Mouse (Mus musculus) erythroid progenitor cell, adult 5-6 weeks (primary cell): Measurements from ENCODE around the gene Trmt1l. TPM values are rescaled to one million over a fixed set of nuclear protein-coding genes. Genes with fewer than 3 reads are reported as not detected.
"Not testable (repeated sequence)": the region's sequence is repeated elsewhere in the genome, so short reads cannot be mapped to it uniquely, and the experiment has no call there.

Experiments
- ATAC-seq: replicated peaks from 2 replicates; pipeline ENCODE4 v1.8.0; 2016; ENCODE audit warnings: moderate number of reproducible peaks, mild to moderate bottlenecking, moderate TSS enrichment, inconsistent platforms; ENCODE audit not compliant: poor library complexity, low FRiP score, severe bottlenecking
- total RNA-seq, 2 experiments: library from RNA; stranded (forward) in 1 of 2; stranded (reverse) in 1 of 2; fragments of 150-400 nt in 1 of 2; fragments of 186-747, 209-891 nt in 1 of 2; gene quantifications; 2 replicates each; pipeline versions ENCODE4 v1.2.3 to v1.2.4; 2015 to 2017; ENCODE audit warnings: low replicate concordance in 2 of 2

The Trmt1l gene
- total RNA-seq (2015; ENCODE audit: low replicate concordance): 23.8 and 27.7 TPM in 2 replicates
- 19.1 and 20.2 TPM in 2 replicates for total RNA-seq (2017; ENCODE audit: low replicate concordance)

- peak; percentile 93 for ATAC-seq
These were observed at the start of gene Trmt1l, which contains the start of gene Swt1 for GRCm38 (mm10) chr1:151428263-151429221. Trmt1l (plus strand) TSS chr1:151428542. Swt1 (minus strand) TSS chr1:151428455.

- ATAC-seq: no peak
These were observed 38.3 kb upstream of the Trmt1l start for GRCm38 (mm10) chr1:151390029-151390428.

GRCm38 (mm10) chr1:151409827-151410226 is 18.5 kb upstream of the Trmt1l start:
- ATAC-seq: no peak

- ATAC-seq: no peak
These were observed 6.2 kb upstream of the Trmt1l start for GRCm38 (mm10) chr1:151422178-151422577.

- ATAC-seq: no peak
These were observed 1.3 kb upstream of the Trmt1l start for GRCm38 (mm10) chr1:151426947-151427600.

- ATAC-seq: no peak; the same call in 1 of the 2 replicates
These were observed 467 bp upstream of the Trmt1l start for GRCm38 (mm10) chr1:151427888-151428262.

- peak; percentile 9; the same call in 1 of the 2 replicates for ATAC-seq
These were observed 974 bp downstream of the Trmt1l start for GRCm38 (mm10) chr1:151429316-151429715.

GRCm38 (mm10) chr1:151435431-151435830 is 7.1 kb downstream of the Trmt1l start:
- no peak for ATAC-seq

GRCm38 (mm10) chr1:151449866-151450265 is 21.5 kb downstream of the Trmt1l start:
- no peak for ATAC-seq

- ATAC-seq: no peak
These were observed 22.5 kb downstream of the Trmt1l start for GRCm38 (mm10) chr1:151450851-151451250.

GRCm38 (mm10) chr1:151451946-151452345 is 23.6 kb downstream of the Trmt1l start:
- ATAC-seq: no peak

GRCm38 (mm10) chr1:151457087-151457486 is 28.7 kb downstream of the Trmt1l start:
- ATAC-seq: no peak

- ATAC-seq: no peak
These were observed 32.9 kb downstream of the Trmt1l start for GRCm38 (mm10) chr1:151461265-151461664.

- no peak for ATAC-seq
These were observed 36.6 kb downstream of the Trmt1l start for GRCm38 (mm10) chr1:151464914-151465313.

- ATAC-seq: no peak
These were observed 38.2 kb downstream of the Trmt1l start for GRCm38 (mm10) chr1:151466571-151466970.

GRCm38 (mm10) chr1:151471429-151471828 is 43.1 kb downstream of the Trmt1l start:
- no peak for ATAC-seq

- ATAC-seq: not testable (repeated sequence)
These were observed 44.0 kb downstream of the Trmt1l start for GRCm38 (mm10) chr1:151472386-151472785.

GRCm38 (mm10) chr1:151482497-151482896 is 54.2 kb downstream of the Trmt1l start:
- no peak for ATAC-seq

- ATAC-seq: no peak
These were observed 55.2 kb downstream of the Trmt1l start for GRCm38 (mm10) chr1:151483568-151483967.

- no peak for ATAC-seq
These were observed 56.4 kb downstream of the Trmt1l start for GRCm38 (mm10) chr1:151484754-151485153.

GRCm38 (mm10) chr1:151489806-151490205 is 61.5 kb downstream of the Trmt1l start:
- no peak for ATAC-seq
